Mouse (Mus musculus): ENCODE data around the gene Micu2. TPM values are rescaled to one million over a fixed set of nuclear protein-coding genes. Genes with fewer than 3 reads are reported as not detected.
A peak's percentile ranks its signal among the peaks of the same experiment; 100 is the strongest.
"Not testable (repeated sequence)": the region's sequence is repeated elsewhere in the genome, so short reads cannot be mapped to it uniquely, and the experiment has no call there.

The Micu2 gene
- total RNA-seq, 2 experiments from 2014 or later: 24.9 to 25.3 TPM

- TF ChIP-seq CTCF (conservative IDR thresholded peaks at IDR 0.05): no peak
- no peak overlapping the region for H3K4me3 ChIP-seq
- H3K27ac ChIP-seq: no peak overlapping the region
- DNase-seq (ENCODE audit: low spot score in 2 of 2): no peak
Observed at GRCm38 (mm10) chr14:57933608-57934007, 65.5 kb downstream of the Micu2 start.

GRCm38 (mm10) chr14:57932881-57933443, 66.1 kb downstream of the Micu2 start:
- TF ChIP-seq CTCF (conservative IDR thresholded peaks at IDR 0.05): no peak
- Histone ChIP-seq H3K27ac (no peak overlapping the region), H3K4me3 (no peak overlapping the region)
- no peak for DNase-seq (ENCODE audit: low spot score in 2 of 2)

GRCm38 (mm10) chr14:57921428-57922131, 77.5 kb downstream of the Micu2 start:
- no peak for DNase-seq (ENCODE audit: low spot score in 2 of 2)
- H3K27ac ChIP-seq: peak overlapping the region; percentile 79
- no peak for TF ChIP-seq CTCF (conservative IDR thresholded peaks at IDR 0.05)
- H3K4me3 ChIP-seq: no peak overlapping the region

GRCm38 (mm10) chr14:57920568-57921310, 78.3 kb downstream of the Micu2 start:
- no peak for TF ChIP-seq CTCF (conservative IDR thresholded peaks at IDR 0.05)
- DNase-seq (ENCODE audit: low spot score in 2 of 2): no peak
- H3K27ac ChIP-seq: peak overlapping the region; percentile 79
- H3K4me3 ChIP-seq: peak overlapping the region; percentile 29; the same call in 1 of the 2 replicates

- no peak for TF ChIP-seq CTCF (conservative IDR thresholded peaks at IDR 0.05)
Observed at GRCm38 (mm10) chr14:57919148-57919875, 79.8 kb downstream of the Micu2 start.

GRCm38 (mm10) chr14:57915341-57915740, 83.7 kb downstream of the Micu2 start:
- no peak for DNase-seq (ENCODE audit: low spot score in 2 of 2)
- no peak overlapping the region for H3K27ac ChIP-seq
- no peak overlapping the region for H3K4me3 ChIP-seq
- TF ChIP-seq CTCF (conservative IDR thresholded peaks at IDR 0.05): no peak

More at GRCm38 (mm10) chr14:57919148-57919875, 79.8 kb downstream of the Micu2 start:
- DNase-seq (ENCODE audit: low spot score in 2 of 2): no peak
- Histone ChIP-seq H3K27ac (peak overlapping the region; percentile 34; the same call in 1 of the 2 replicates), H3K4me3 (no peak overlapping the region)

GRCm38 (mm10) chr14:57912211-57913007, 86.7 kb downstream of the Micu2 start:
- H3K27ac ChIP-seq; DNase-seq (ENCODE audit: low spot score in 2 of 2); H3K4me3 ChIP-seq: not testable (repeated sequence)

- not testable (repeated sequence) for H3K4me3 ChIP-seq; DNase-seq (ENCODE audit: low spot score in 2 of 2); H3K27ac ChIP-seq
Observed at GRCm38 (mm10) chr14:57911787-57912186, 87.3 kb downstream of the Micu2 start.

- H3K4me3 ChIP-seq: no peak overlapping the region
- DNase-seq (ENCODE audit: low spot score in 2 of 2): no peak
- TF ChIP-seq CTCF (conservative IDR thresholded peaks at IDR 0.05): no peak
- H3K27ac ChIP-seq: no peak overlapping the region
Observed at GRCm38 (mm10) chr14:57911316-57911715, 87.7 kb downstream of the Micu2 start.

GRCm38 (mm10) chr14:57910501-57911068, 88.5 kb downstream of the Micu2 start:
- TF ChIP-seq CTCF (conservative IDR thresholded peaks at IDR 0.05): peak; percentile 85
- DNase-seq (ENCODE audit: low spot score in 2 of 2): peak; percentile 82 to 85
- Histone ChIP-seq H3K27ac (peak overlapping the region; percentile 65; the same call in 1 of the 2 replicates), H3K4me3 (peak overlapping the region; percentile 53)

GRCm38 (mm10) chr14:57909297-57909696, 89.8 kb downstream of the Micu2 start:
- TF ChIP-seq CTCF (conservative IDR thresholded peaks at IDR 0.05): no peak
- H3K27ac ChIP-seq: peak overlapping the region; percentile 79
- H3K4me3 ChIP-seq: no peak overlapping the region
- no peak for DNase-seq (ENCODE audit: low spot score in 2 of 2)

- DNase-seq (ENCODE audit: low spot score in 2 of 2): no peak
- no peak for TF ChIP-seq CTCF (conservative IDR thresholded peaks at IDR 0.05)
- H3K4me3 ChIP-seq: no peak overlapping the region
- H3K27ac ChIP-seq: peak overlapping the region; percentile 79
Observed at GRCm38 (mm10) chr14:57908431-57908830, 90.6 kb downstream of the Micu2 start.
